Mouse (Mus musculus): ENCODE results near the gene Gpr155. TPM values are rescaled to one million over a fixed set of nuclear protein-coding genes. Genes with fewer than 3 reads are reported as not detected.
A peak's percentile ranks its signal among the peaks of the same experiment; 100 is the strongest.

Gene Gpr155
- polyA plus RNA-seq, 1 experiment = 9.9 TPM

DNA sequence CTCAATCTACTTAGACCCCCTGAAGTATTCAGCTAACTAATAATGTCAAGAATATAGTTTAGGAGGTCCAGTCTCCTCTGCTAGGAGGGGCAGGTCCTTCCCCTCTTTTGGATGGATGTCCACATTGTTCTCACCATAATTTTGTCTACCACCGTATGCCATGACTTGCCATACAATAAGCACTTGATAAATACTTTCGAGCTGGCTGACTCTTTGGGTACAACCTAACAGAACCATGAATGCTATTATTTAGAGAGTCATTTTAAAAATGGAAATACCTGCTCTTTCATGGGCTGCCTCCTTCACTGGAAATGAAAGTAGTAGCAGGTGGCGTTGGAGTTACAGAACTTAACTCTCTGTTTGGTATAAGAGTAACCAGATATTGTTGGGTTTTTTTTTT, 3.6 kb upstream of the Gpr155 start:
- H3K27ac ChIP-seq (ENCODE audit: insufficient read depth, low read depth, low read length) = no peak overlapping the region
- no peak overlapping the region for H3K4me3 ChIP-seq (ENCODE audit: low read depth, low read length)
- H3K27me3 ChIP-seq (ENCODE audit: control insufficient read depth, insufficient read depth, low read length) = no peaks in the 10 kb centered on the region
- no peaks in the 10 kb centered on the region for H3K36me3 ChIP-seq (ENCODE audit: control insufficient read depth, insufficient read depth, low read length)
- H3K4me1 ChIP-seq (ENCODE audit: control insufficient read depth, insufficient read depth, insufficient read length, low read length) = peaks cover 3% of the 10 kb centered on the region
- no peak for TF ChIP-seq CTCF (IDR thresholded peaks at IDR 0.05; ENCODE audit: extremely low read depth, insufficient read length, insufficient replicate concordance, low read depth, low read length)
- TF ChIP-seq POLR2A (IDR thresholded peaks at IDR 0.05; ENCODE audit: low read depth, low read length) = no peak
- WGBS = 90% methylated on average over 3 of the region's 3 CpGs

GRCm38 (mm10) chr2:73387806-73388205, 1.4 kb upstream of the Gpr155 start:
- TF ChIP-seq POLR2A (IDR thresholded peaks at IDR 0.05; ENCODE audit: low read depth, low read length) (no peak), CTCF (IDR thresholded peaks at IDR 0.05; ENCODE audit: extremely low read depth, insufficient read length, insufficient replicate concordance, low read depth, low read length) (no peak)
- Histone ChIP-seq H3K4me3 (ENCODE audit: low read depth, low read length) (no peak overlapping the region), H3K4me1 (ENCODE audit: control insufficient read depth, insufficient read depth, insufficient read length, low read length) (peaks cover 5% of the 10 kb centered on the region), H3K27me3 (ENCODE audit: control insufficient read depth, insufficient read depth, low read length) (no peaks in the 10 kb centered on the region), H3K27ac (ENCODE audit: insufficient read depth, low read depth, low read length) (no peak overlapping the region), H3K36me3 (ENCODE audit: control insufficient read depth, insufficient read depth, low read length) (no peaks in the 10 kb centered on the region)
- WGBS = 75% methylated on average over 1 of the region's 1 CpGs

DNA sequence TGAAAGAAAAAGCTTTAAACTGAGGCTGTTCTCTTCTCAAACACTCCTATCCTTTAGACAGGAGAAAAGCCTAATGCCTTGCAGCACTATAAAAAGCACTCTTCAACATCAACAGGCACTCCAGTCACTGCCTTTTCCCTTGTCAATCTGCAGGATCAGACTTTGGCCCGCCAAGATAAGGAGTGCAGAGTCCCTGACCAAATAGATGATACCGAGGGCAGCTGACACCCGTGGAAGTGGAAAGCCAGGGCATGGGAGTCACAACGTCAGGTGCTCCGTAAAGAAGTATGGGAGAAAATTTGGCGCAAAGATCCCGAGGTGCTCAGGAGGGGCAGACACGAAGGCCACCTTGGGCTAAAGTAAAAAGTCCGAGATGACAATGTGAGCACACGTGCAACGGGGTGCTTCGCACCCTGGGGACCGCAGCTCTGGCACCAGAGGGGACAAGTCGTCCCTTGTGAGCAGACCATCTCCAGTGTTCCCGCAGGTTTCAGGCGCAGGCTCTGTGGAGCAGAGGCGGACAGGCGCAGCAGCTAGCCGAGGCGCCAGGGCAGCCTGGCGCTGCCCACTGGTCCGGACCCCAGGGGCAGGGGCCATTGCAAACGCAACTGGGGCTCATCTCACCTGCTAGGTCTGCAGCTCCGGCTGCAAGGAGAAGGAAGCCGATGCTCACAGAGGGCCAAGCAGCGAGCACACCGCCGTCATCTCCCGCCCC, 574 bp downstream of the Gpr155 start:
- WGBS = under 1% methylated on average over 29 of the region's 29 CpGs
- H3K27me3 ChIP-seq (ENCODE audit: control insufficient read depth, insufficient read depth, low read length) = no peaks in the 10 kb centered on the region
- peak overlapping the region; percentile 55 for H3K27ac ChIP-seq (ENCODE audit: insufficient read depth, low read depth, low read length)
- peaks cover 6% of the 10 kb centered on the region for H3K36me3 ChIP-seq (ENCODE audit: control insufficient read depth, insufficient read depth, low read length)
- peak overlapping the region; percentile 92 for H3K4me3 ChIP-seq (ENCODE audit: low read depth, low read length)
- H3K4me1 ChIP-seq (ENCODE audit: control insufficient read depth, insufficient read depth, insufficient read length, low read length) = peaks cover 5% of the 10 kb centered on the region
- no peak for TF ChIP-seq CTCF (IDR thresholded peaks at IDR 0.05; ENCODE audit: extremely low read depth, insufficient read length, insufficient replicate concordance, low read depth, low read length)
- TF ChIP-seq POLR2A (IDR thresholded peaks at IDR 0.05; ENCODE audit: low read depth, low read length) = no peak; the same call in 1 of the 2 replicates

DNA sequence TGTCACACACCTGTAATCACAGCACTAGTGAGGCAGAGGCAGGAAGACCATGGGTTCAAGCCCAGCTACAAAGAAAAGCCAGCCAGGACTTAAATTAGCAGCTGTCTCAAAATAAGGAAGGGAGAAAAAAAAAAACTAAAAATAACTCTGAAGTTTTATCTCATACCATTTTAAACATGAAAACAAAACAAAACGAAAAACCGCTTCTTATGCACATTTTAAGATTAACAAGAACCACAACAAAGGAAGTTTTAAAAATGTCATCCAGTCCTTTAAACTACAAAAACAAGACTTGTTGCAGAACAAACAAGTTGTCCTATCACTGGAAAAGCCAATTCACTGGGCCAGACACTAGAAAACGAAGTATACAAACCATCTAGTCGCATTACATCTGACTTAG, 1.2 kb downstream of the Gpr155 start:
- 0 out of 2 replicates have a peak overlapping the region, but pooled peaks have one; percentile 55 for H3K27ac ChIP-seq (ENCODE audit: insufficient read depth, low read depth, low read length)
- 53% methylated on average over 4 of the region's 4 CpGs for WGBS
- TF ChIP-seq CTCF (IDR thresholded peaks at IDR 0.05; ENCODE audit: extremely low read depth, insufficient read length, insufficient replicate concordance, low read depth, low read length) = no peak
- no peak for TF ChIP-seq POLR2A (IDR thresholded peaks at IDR 0.05; ENCODE audit: low read depth, low read length)
- H3K36me3 ChIP-seq (ENCODE audit: control insufficient read depth, insufficient read depth, low read length) = peaks cover 8% of the 10 kb centered on the region
- no peak overlapping the region for H3K4me3 ChIP-seq (ENCODE audit: low read depth, low read length)
- peaks cover 8% of the 10 kb centered on the region for H3K4me1 ChIP-seq (ENCODE audit: control insufficient read depth, insufficient read depth, insufficient read length, low read length)
- no peaks in the 10 kb centered on the region for H3K27me3 ChIP-seq (ENCODE audit: control insufficient read depth, insufficient read depth, low read length)

GRCm38 (mm10) chr2:73380298-73380975, 5.9 kb downstream of the Gpr155 start:
- TF ChIP-seq POLR2A (IDR thresholded peaks at IDR 0.05; ENCODE audit: low read depth, low read length) = no peak
- TF ChIP-seq CTCF (IDR thresholded peaks at IDR 0.05; ENCODE audit: extremely low read depth, insufficient read length, insufficient replicate concordance, low read depth, low read length) = no peak
- H3K27me3 ChIP-seq (ENCODE audit: control insufficient read depth, insufficient read depth, low read length) = no peaks in the 10 kb centered on the region
- no peak overlapping the region for H3K27ac ChIP-seq (ENCODE audit: insufficient read depth, low read depth, low read length)
- peaks cover 9% of the 10 kb centered on the region for H3K36me3 ChIP-seq (ENCODE audit: control insufficient read depth, insufficient read depth, low read length)
- 42% methylated on average over 9 of the region's 9 CpGs for WGBS
- no peak overlapping the region for H3K4me3 ChIP-seq (ENCODE audit: low read depth, low read length)
- peaks cover 5% of the 10 kb centered on the region; the same call in 1 of the 2 replicates for H3K4me1 ChIP-seq (ENCODE audit: control insufficient read depth, insufficient read depth, insufficient read length, low read length)

- 90% methylated on average over 5 of the region's 5 CpGs for WGBS
- no peak overlapping the region for H3K27ac ChIP-seq (ENCODE audit: insufficient read depth, low read depth, low read length)
- H3K36me3 ChIP-seq (ENCODE audit: control insufficient read depth, insufficient read depth, low read length) = peaks cover 11% of the 10 kb centered on the region
- H3K4me1 ChIP-seq (ENCODE audit: control insufficient read depth, insufficient read depth, insufficient read length, low read length) = peaks cover 5% of the 10 kb centered on the region; the same call in 1 of the 2 replicates
- no peaks in the 10 kb centered on the region for H3K27me3 ChIP-seq (ENCODE audit: control insufficient read depth, insufficient read depth, low read length)
- no peak overlapping the region for H3K4me3 ChIP-seq (ENCODE audit: low read depth, low read length)
- TF ChIP-seq CTCF (IDR thresholded peaks at IDR 0.05; ENCODE audit: extremely low read depth, insufficient read length, insufficient replicate concordance, low read depth, low read length) (no peak), POLR2A (IDR thresholded peaks at IDR 0.05; ENCODE audit: low read depth, low read length) (no peak)
These were observed 6.7 kb downstream of the Gpr155 start for GRCm38 (mm10) chr2:73379656-73380055.

GRCm38 (mm10) chr2:73378326-73378725, 8.0 kb downstream of the Gpr155 start:
- no peak overlapping the region for H3K4me3 ChIP-seq (ENCODE audit: low read depth, low read length)
- H3K27me3 ChIP-seq (ENCODE audit: control insufficient read depth, insufficient read depth, low read length) = no peaks in the 10 kb centered on the region
- no peak overlapping the region for H3K27ac ChIP-seq (ENCODE audit: insufficient read depth, low read depth, low read length)
- 90% methylated on average over 5 of the region's 5 CpGs for WGBS
- H3K36me3 ChIP-seq (ENCODE audit: control insufficient read depth, insufficient read depth, low read length) = peaks cover 11% of the 10 kb centered on the region
- H3K4me1 ChIP-seq (ENCODE audit: control insufficient read depth, insufficient read depth, insufficient read length, low read length) = peaks cover 3% of the 10 kb centered on the region; the same call in 1 of the 2 replicates
- no peak for TF ChIP-seq POLR2A (IDR thresholded peaks at IDR 0.05; ENCODE audit: low read depth, low read length)
- TF ChIP-seq CTCF (IDR thresholded peaks at IDR 0.05; ENCODE audit: extremely low read depth, insufficient read length, insufficient replicate concordance, low read depth, low read length) = no peak

All from small intestine, adult 2 months (tissue).